Mouse (Mus musculus) lung, adult 2 months (tissue): ENCODE measurements at regions not wholly inside any gene's neighbourhood (a gene's known extent, or its start where the extent isn't known, plus 50 kb on each side); places are given as distances from the start of the nearest gene placed in this dataset.

Experiments used
- CTCF ChIP-seq: fragments of 200-500 bp; IDR thresholded peaks from 2 replicates; pipeline ENCODE4 v1.5.1; 2011; ENCODE audit warnings: mild to moderate bottlenecking, low read length, control low read depth; ENCODE audit not compliant: insufficient read depth
- POLR2A ChIP-seq: fragments of 200-500 bp; IDR thresholded peaks from 2 replicates; pipeline ENCODE4 v1.6.1; 2011; ENCODE audit warnings: low read depth, mild to moderate bottlenecking, control low read depth, low read length, borderline replicate concordance; ENCODE audit errors: extremely low read depth

GRCm38 (mm10) chr5:119770951-119771350 is 61.5 kb upstream of the Tbx5 start:
- TF ChIP-seq CTCF (no peak), POLR2A (no peak)
